Mouse (Mus musculus) MEL (cell line): ENCODE measurements around the gene Aff1.

ENCODE experiments used
- CTCF ChIP-seq, 3 experiments: IDR thresholded peaks in 2 of 3; conservative IDR thresholded peaks in 1 of 3; 2 replicates each; pipeline ENCODE4 v1.5.1; 2011 to 2012; ENCODE audit warnings: low read length in 3 of 3, low read depth in 2 of 3, mild to moderate bottlenecking in 2 of 3, improper control_type of control experiment in 1 of 3, inconsistent platforms in 1 of 3, mixed read lengths in 1 of 3, moderate library complexity in 1 of 3; ENCODE audit not compliant: control insufficient read depth in 1 of 3, insufficient read depth in 1 of 3, poor library complexity in 1 of 3, severe bottlenecking in 1 of 3
- E2F4 ChIP-seq: IDR thresholded peaks from 2 replicates; pipeline ENCODE4 v1.6.1; 2011; ENCODE audit warnings: low read depth, low read length, improper control_type of control experiment, borderline replicate concordance
- EP300 ChIP-seq, 2 experiments: IDR thresholded peaks; 2 replicates each; pipeline ENCODE4 v1.6.1; 2011; ENCODE audit warnings: improper control_type of control experiment in 2 of 2, low read length in 2 of 2, low read depth in 1 of 2, mild to moderate bottlenecking in 1 of 2
- NRF1 ChIP-seq: IDR thresholded peaks from 2 replicates; pipeline ENCODE4 v1.6.1; 2014; ENCODE audit warnings: low read depth, mild to moderate bottlenecking, inconsistent platforms, low read length, improper control_type of control experiment, moderate library complexity; ENCODE audit not compliant: poor library complexity, insufficient read depth, severe bottlenecking
- POLR2A ChIP-seq, 2 experiments: IDR thresholded peaks; 2 replicates each; pipeline ENCODE4 v1.6.1; 2011 to 2012; ENCODE audit warnings: low read length in 2 of 2, mild to moderate bottlenecking in 2 of 2, control low read depth in 1 of 2, improper control_type of control experiment in 1 of 2, low read depth in 1 of 2, moderate library complexity in 1 of 2; ENCODE audit not compliant: control insufficient read depth in 1 of 2, insufficient read depth in 1 of 2, poor library complexity in 1 of 2
- SMC3 ChIP-seq: IDR thresholded peaks from 2 replicates; pipeline ENCODE4 v1.6.1; 2011; ENCODE audit warnings: low read depth, low read length, improper control_type of control experiment
- TAL1 ChIP-seq: IDR thresholded peaks from 2 replicates; pipeline ENCODE4 v1.6.1; 2012; ENCODE audit warnings: mild to moderate bottlenecking, inconsistent platforms, low read length, moderate library complexity, mixed read lengths
- TCF12 ChIP-seq: IDR thresholded peaks from 2 replicates; pipeline ENCODE4 v1.6.1; 2014; ENCODE audit warnings: low read depth, mild to moderate bottlenecking, inconsistent platforms, low read length, improper control_type of control experiment, moderate library complexity

DNA sequence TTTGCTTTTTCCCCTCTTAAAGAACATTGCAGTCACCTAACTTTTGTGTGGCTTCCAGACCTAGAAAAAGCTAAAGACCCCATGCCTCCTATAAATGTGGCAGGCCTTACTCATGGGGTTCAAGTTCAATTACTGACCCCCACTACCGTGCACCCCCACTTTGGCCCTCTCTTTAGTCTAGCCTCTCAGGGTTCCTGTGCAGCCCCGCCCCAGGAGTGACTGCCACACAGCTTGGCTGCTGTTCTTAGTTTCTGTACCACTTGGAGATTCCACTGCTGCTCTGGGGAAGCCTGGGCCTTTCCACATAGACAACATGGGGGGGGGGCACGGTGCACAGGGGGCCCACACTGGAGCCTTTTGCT lies 147.1 kb downstream of the Aff1 start:
- TF ChIP-seq CTCF (IDR thresholded peaks at IDR 0.05 in 2 of 3, conservative IDR thresholded peaks at IDR 0.05 in 1 of 3; ENCODE audit: control insufficient read depth in 1 of 3, insufficient read depth in 1 of 3, low read depth in 2 of 3, low read length in 3 of 3, poor library complexity in 1 of 3, severe bottlenecking in 1 of 3) (no peak), NRF1 (no peak), SMC3 (no peak), TAL1 (no peak), POLR2A (IDR thresholded peaks at IDR 0.05; ENCODE audit: control insufficient read depth in 1 of 2, insufficient read depth in 1 of 2, low read depth in 1 of 2, low read length in 2 of 2, poor library complexity in 1 of 2) (no peak), E2F4 (no peak), EP300 (IDR thresholded peaks at IDR 0.05; ENCODE audit: low read depth in 1 of 2, low read length in 2 of 2) (no peak), TCF12 (no peak)
